Mouse (Mus musculus) forebrain, embryonic 12.5 days (tissue): ENCODE data around the gene Mtrr. TPM values are rescaled to one million over a fixed set of nuclear protein-coding genes. Genes with fewer than 3 reads are reported as not detected.
"Not testable (repeated sequence)": the region's sequence is repeated elsewhere in the genome, so short reads cannot be mapped to it uniquely, and the experiment has no call there.

ENCODE experiments used
- ATAC-seq: fragments of 200-750 bp; cut with Nextera tagmentation; 2 replicates; pipeline ENCODE4 v1.8.0; 2017; ENCODE audit warnings: moderate TSS enrichment; ENCODE audit not compliant: low FRiP score
- H3K27ac ChIP-seq: fragments of 300-500 bp; sonication (generic); 2 replicates; pipeline ENCODE4 v1.5.1; 2016; ENCODE audit warnings: mild to moderate bottlenecking
- H3K27me3 ChIP-seq: fragments of 300-500 bp; sonication (generic); 2 replicates; pipeline ENCODE4 v1.6.1; 2016; ENCODE audit warnings: mild to moderate bottlenecking
- H3K36me3 ChIP-seq: fragments of 300-500 bp; sonication (generic); replicated peaks from 2 replicates; pipeline ENCODE4 v1.6.1; 2016; ENCODE audit warnings: mild to moderate bottlenecking
- H3K4me1 ChIP-seq: fragments of 300-500 bp; sonication (generic); 2 replicates; pipeline ENCODE4 v1.6.1; 2016
- H3K4me2 ChIP-seq: fragments of 300-500 bp; sonication (generic); 2 replicates; pipeline ENCODE4 v1.6.1; 2016; ENCODE audit warnings: mild to moderate bottlenecking, moderate library complexity
- H3K4me3 ChIP-seq: fragments of 300-500 bp; sonication (generic); replicated peaks from 2 replicates; pipeline ENCODE4 v1.5.1; 2016; ENCODE audit warnings: mild to moderate bottlenecking
- H3K9ac ChIP-seq: fragments of 300-500 bp; sonication (generic); 2 replicates; pipeline ENCODE4 v1.6.1; 2016; ENCODE audit warnings: mild to moderate bottlenecking
- H3K9me3 ChIP-seq: fragments of 300-500 bp; sonication (generic); 2 replicates; pipeline ENCODE4 v1.6.1; 2016
- WGBS: fragments of 180-500 bp; shearing (Covaris S2); methylation state at CpG from one replicate; pipeline ENCODE4 v1.1.7; 2016; 5-methylcytosine and 5-hydroxymethylcytosine counted together
- polyA plus RNA-seq: library from polyadenylated mRNA; unstranded; fragments of >200 nt; fragmentation: Nextera tagmentation; extraction: Ambion mirVana; gene quantifications from 2 replicates; pipeline ENCODE4 v1.2.1, GENCODE M21; 2016

Mtrr gene
- polyA plus RNA-seq, 1 experiment from 2014 or later, result 18.4 TPM

- WGBS, result 86% methylated on average over 7 of the region's 7 CpGs
- Histone ChIP-seq H3K27me3 (no peaks in the 10 kb centered on the region), H3K4me2 (no peak overlapping the region), H3K9me3 (no peaks in the 10 kb centered on the region), H3K9ac (no peak overlapping the region), H3K4me3 (no peak overlapping the region), H3K36me3 (peaks cover 66% of the 10 kb centered on the region), H3K27ac (no peak overlapping the region), H3K4me1 (peaks cover 17% of the 10 kb centered on the region)
- ATAC-seq, result no peak
These were observed 3.5 kb upstream of the Mtrr start for GRCm38 (mm10) chr13:68585441-68585840.

GRCm38 (mm10) chr13:68583961-68584360 lies 2.0 kb upstream of the Mtrr start:
- H3K4me2 ChIP-seq, result no peak overlapping the region
- no peak overlapping the region for H3K27ac ChIP-seq
- no peaks in the 10 kb centered on the region for H3K9me3 ChIP-seq
- H3K4me1 ChIP-seq, result peaks cover 21% of the 10 kb centered on the region
- H3K36me3 ChIP-seq, result peaks cover 54% of the 10 kb centered on the region
- H3K4me3 ChIP-seq, result no peak overlapping the region
- H3K27me3 ChIP-seq, result no peaks in the 10 kb centered on the region
- H3K9ac ChIP-seq, result no peak overlapping the region
- ATAC-seq, result no peak
- WGBS, result 93% methylated on average over 11 of the region's 11 CpGs

GRCm38 (mm10) chr13:68582517-68582780 lies 500 bp upstream of the Mtrr start:
- Histone ChIP-seq H3K4me3 (peak overlapping the region; percentile 66), H3K9me3 (no peaks in the 10 kb centered on the region), H3K27me3 (no peaks in the 10 kb centered on the region), H3K4me2 (peak overlapping the region; percentile 84), H3K9ac (peak overlapping the region; percentile 71), H3K27ac (peak overlapping the region; percentile 39; the same call in 1 of the 2 replicates), H3K36me3 (peaks cover 48% of the 10 kb centered on the region), H3K4me1 (peaks cover 21% of the 10 kb centered on the region)
- 0% methylated on average over 11 of the region's 11 CpGs for WGBS
- no peak; the same call in 1 of the 2 replicates for ATAC-seq

- H3K4me1 ChIP-seq, result peaks cover 21% of the 10 kb centered on the region
- H3K4me3 ChIP-seq, result peak overlapping the region; percentile 66
- ATAC-seq, result peak; percentile 17
- H3K9ac ChIP-seq, result peak overlapping the region; percentile 71
- 28% methylated on average over 14 of the region's 14 CpGs for WGBS
- H3K9me3 ChIP-seq, result no peaks in the 10 kb centered on the region
- peaks cover 50% of the 10 kb centered on the region for H3K36me3 ChIP-seq
- peak overlapping the region; percentile 75 for H3K27ac ChIP-seq
- H3K27me3 ChIP-seq, result no peaks in the 10 kb centered on the region
- H3K4me2 ChIP-seq, result peak overlapping the region; percentile 84
These were observed 736 bp downstream of the Mtrr start for GRCm38 (mm10) chr13:68581086-68581740.

- H3K9ac ChIP-seq, result no peak overlapping the region
- no peaks in the 10 kb centered on the region for H3K27me3 ChIP-seq
- peaks cover 40% of the 10 kb centered on the region for H3K36me3 ChIP-seq
- WGBS, result 92% methylated on average over 7 of the region's 7 CpGs
- no peak overlapping the region for H3K27ac ChIP-seq
- ATAC-seq, result no peak
- H3K9me3 ChIP-seq, result no peaks in the 10 kb centered on the region
- no peak overlapping the region for H3K4me2 ChIP-seq
- peaks cover 18% of the 10 kb centered on the region for H3K4me1 ChIP-seq
- H3K4me3 ChIP-seq, result no peak overlapping the region
These were observed 4.0 kb downstream of the Mtrr start for GRCm38 (mm10) chr13:68577945-68578344.

- Histone ChIP-seq H3K27ac (no peak overlapping the region), H3K27me3 (no peaks in the 10 kb centered on the region), H3K4me1 (no peaks in the 10 kb centered on the region), H3K4me2 (no peak overlapping the region), H3K4me3 (no peak overlapping the region), H3K9ac (no peak overlapping the region), H3K9me3 (no peaks in the 10 kb centered on the region), H3K36me3 (peaks cover 70% of the 10 kb centered on the region)
- 82% methylated on average over 4 of the region's 4 CpGs for WGBS
- no peak for ATAC-seq
These were observed 7.6 kb downstream of the Mtrr start for GRCm38 (mm10) chr13:68574398-68574797.

- 59% methylated on average over 10 of the region's 10 CpGs for WGBS
- Histone ChIP-seq H3K4me3 (no peak overlapping the region), H3K9me3 (no peaks in the 10 kb centered on the region), H3K36me3 (peaks cover 69% of the 10 kb centered on the region), H3K27me3 (no peaks in the 10 kb centered on the region), H3K4me1 (no peaks in the 10 kb centered on the region), H3K9ac (no peak overlapping the region), H3K27ac (peak overlapping the region; percentile 26; the same call in 1 of the 2 replicates), H3K4me2 (no peak overlapping the region)
- ATAC-seq, result peak; percentile 5; the same call in 1 of the 2 replicates
These were observed 8.7 kb downstream of the Mtrr start for GRCm38 (mm10) chr13:68572966-68573913.

- Histone ChIP-seq H3K27ac (no peak overlapping the region), H3K4me1 (no peaks in the 10 kb centered on the region), H3K36me3 (peaks cover 68% of the 10 kb centered on the region), H3K9me3 (no peaks in the 10 kb centered on the region), H3K9ac (no peak overlapping the region), H3K27me3 (no peaks in the 10 kb centered on the region), H3K4me2 (no peak overlapping the region), H3K4me3 (no peak overlapping the region)
- 93% methylated on average over 19 of the region's 19 CpGs for WGBS
- ATAC-seq, result no peak
These were observed 9.7 kb downstream of the Mtrr start for GRCm38 (mm10) chr13:68572247-68572646.

GRCm38 (mm10) chr13:68569589-68570336 lies 12.2 kb downstream of the Mtrr start:
- peak; percentile 63; the same call in 1 of the 2 replicates for ATAC-seq
- Histone ChIP-seq H3K9me3 (no peaks in the 10 kb centered on the region), H3K36me3 (peaks cover 69% of the 10 kb centered on the region), H3K4me1 (no peaks in the 10 kb centered on the region), H3K4me3 (no peak overlapping the region), H3K27ac (no peak overlapping the region), H3K9ac (no peak overlapping the region), H3K27me3 (no peaks in the 10 kb centered on the region), H3K4me2 (no peak overlapping the region)
- WGBS, result 70% methylated on average over 17 of the region's 17 CpGs

- Histone ChIP-seq H3K9ac (no peak overlapping the region), H3K27ac (no peak overlapping the region), H3K4me2 (no peak overlapping the region), H3K9me3 (no peaks in the 10 kb centered on the region), H3K4me3 (no peak overlapping the region), H3K36me3 (peaks cover 75% of the 10 kb centered on the region), H3K4me1 (no peaks in the 10 kb centered on the region), H3K27me3 (no peaks in the 10 kb centered on the region)
- no peak for ATAC-seq
- WGBS, result 94% methylated on average over 11 of the region's 11 CpGs
These were observed 13.4 kb downstream of the Mtrr start for GRCm38 (mm10) chr13:68568548-68568947.

GRCm38 (mm10) chr13:68568110-68568509 lies 13.8 kb downstream of the Mtrr start:
- H3K9ac ChIP-seq, result no peak overlapping the region
- no peak overlapping the region for H3K4me3 ChIP-seq
- WGBS, result 95% methylated on average over 9 of the region's 9 CpGs
- H3K4me2 ChIP-seq, result no peak overlapping the region
- no peaks in the 10 kb centered on the region for H3K27me3 ChIP-seq
- no peaks in the 10 kb centered on the region for H3K9me3 ChIP-seq
- peaks cover 80% of the 10 kb centered on the region for H3K36me3 ChIP-seq
- ATAC-seq, result no peak
- no peak overlapping the region for H3K27ac ChIP-seq
- no peaks in the 10 kb centered on the region for H3K4me1 ChIP-seq

- not testable (repeated sequence) for H3K4me2 ChIP-seq, H3K27me3 ChIP-seq, H3K4me1 ChIP-seq, H3K9ac ChIP-seq, ATAC-seq, H3K4me3 ChIP-seq, H3K27ac ChIP-seq, H3K36me3 ChIP-seq, H3K9me3 ChIP-seq
- 24% methylated on average over 4 of the region's 6 CpGs for WGBS
These were observed 28.6 kb downstream of the Mtrr start for GRCm38 (mm10) chr13:68553391-68553790.
